Mouse (Mus musculus) brain, embryonic 14.5 days (tissue): Measurements from ENCODE around the gene Toporsl. TPM values are rescaled to one million over a fixed set of nuclear protein-coding genes. Genes with fewer than 3 reads are reported as not detected.

Experiments
- DNase-seq: peaks from one replicate; pipeline ENCODE4 v3.0.0-alpha.2; 2011; ENCODE audit warnings: low read depth
- CTCF ChIP-seq: fragments of 200-500 bp; IDR thresholded peaks from 2 replicates; pipeline ENCODE4 v1.5.1; 2012; ENCODE audit warnings: inconsistent platforms, mild to moderate bottlenecking, moderate library complexity, borderline replicate concordance; ENCODE audit not compliant: insufficient read depth, insufficient read length; ENCODE audit errors: extremely low read depth
- POLR2A ChIP-seq: fragments of 200-500 bp; IDR thresholded peaks from 2 replicates; pipeline ENCODE4 v1.6.1; 2012; ENCODE audit warnings: mild to moderate bottlenecking, inconsistent platforms, borderline replicate concordance; ENCODE audit not compliant: poor library complexity, insufficient read depth, insufficient read length, severe bottlenecking; ENCODE audit errors: extremely low read depth
- polyA plus RNA-seq: library from polyadenylated mRNA; depleted of rRNA; stranded (reverse); fragments of >200 nt; gene quantifications from 2 replicates; pipeline ENCODE4 v1.2.3, GENCODE M21; 2012; rRNA removed

Gene Toporsl
- polyA plus RNA-seq, 1 experiment: not detected

DNA sequence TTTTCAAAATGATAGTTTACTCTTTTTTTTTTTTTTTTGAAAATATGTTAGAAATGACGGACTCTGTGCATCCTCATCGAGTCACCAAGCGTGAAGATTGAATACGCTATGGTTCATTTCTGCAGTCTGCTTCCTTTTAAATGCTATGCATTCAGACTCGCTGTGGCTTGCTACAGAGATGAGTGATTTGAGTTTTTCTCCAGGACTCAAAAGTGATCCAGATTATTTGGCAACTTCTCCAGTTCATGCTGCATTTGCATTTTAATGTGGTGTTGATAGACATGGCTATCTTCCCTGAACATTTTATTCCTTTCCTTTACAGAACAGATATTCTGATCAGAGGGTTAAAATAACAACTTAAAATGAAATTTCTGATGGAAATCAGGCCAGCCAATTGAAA is 65.2 kb downstream of the Toporsl start:
- peak; percentile 27 for DNase-seq
- TF ChIP-seq CTCF (no peak), POLR2A (no peak)

Other genes with a start within 250 kb of the Toporsl start
- 9.5 and 10.9 TPM in 2 replicates for gene Smc2, start 157.0 kb upstream of the Toporsl start, polyA plus RNA-seq
- 1.4 and 2.6 TPM in 2 replicates for gene Vma21-ps, start 99.0 kb upstream of the Toporsl start, polyA plus RNA-seq
- not detected in 2 replicates for gene Olfr275, start 218.3 kb downstream of the Toporsl start, polyA plus RNA-seq